Mouse (Mus musculus): ENCODE results near the gene Ctnnd2. TPM values are rescaled to one million over a fixed set of nuclear protein-coding genes. Genes with fewer than 3 reads are reported as not detected.

Ctnnd2 gene
- polyA plus RNA-seq, 1 experiment from 2014 or later: 5.8 TPM

GRCm38 (mm10) chr15:30628524-30628923, 456.1 kb downstream of the Ctnnd2 start:
- no peak overlapping the region for H3K9ac ChIP-seq
- H3K27me3 ChIP-seq: no peaks in the 10 kb centered on the region
- H3K4me2 ChIP-seq (replicated peaks): no peak overlapping the region
- no peak for ATAC-seq (ENCODE audit: insufficient number of reproducible peaks, low FRiP score, low TSS enrichment, low read depth)
- H3K36me3 ChIP-seq: no peaks in the 10 kb centered on the region
- 34% methylated on average over 3 of the region's 3 CpGs for WGBS
- H3K4me1 ChIP-seq: no peaks in the 10 kb centered on the region
- no peak overlapping the region for H3K4me3 ChIP-seq (replicated peaks)
- H3K9me3 ChIP-seq (replicated peaks): no peaks in the 10 kb centered on the region
- no peak overlapping the region for H3K27ac ChIP-seq (replicated peaks)

- H3K4me1 ChIP-seq: no peaks in the 10 kb centered on the region
- WGBS: 82% methylated on average over 7 of the region's 7 CpGs
- no peaks in the 10 kb centered on the region for H3K36me3 ChIP-seq
- no peaks in the 10 kb centered on the region for H3K27me3 ChIP-seq
- no peaks in the 10 kb centered on the region for H3K9me3 ChIP-seq (replicated peaks)
- H3K4me3 ChIP-seq (replicated peaks): no peak overlapping the region
- H3K4me2 ChIP-seq (replicated peaks): no peak overlapping the region
- H3K9ac ChIP-seq: no peak overlapping the region
- no peak overlapping the region for H3K27ac ChIP-seq (replicated peaks)
- ATAC-seq (ENCODE audit: insufficient number of reproducible peaks, low FRiP score, low TSS enrichment, low read depth): no peak
These were observed 459.8 kb downstream of the Ctnnd2 start for GRCm38 (mm10) chr15:30632113-30632735.

- no peak overlapping the region for H3K9ac ChIP-seq
- 59% methylated on average over 2 of the region's 2 CpGs for WGBS
- H3K9me3 ChIP-seq (replicated peaks): no peaks in the 10 kb centered on the region
- ATAC-seq (ENCODE audit: insufficient number of reproducible peaks, low FRiP score, low TSS enrichment, low read depth): no peak
- H3K4me3 ChIP-seq (replicated peaks): no peak overlapping the region
- H3K27me3 ChIP-seq: no peaks in the 10 kb centered on the region
- H3K27ac ChIP-seq (replicated peaks): no peak overlapping the region
- H3K4me2 ChIP-seq (replicated peaks): no peak overlapping the region
- H3K36me3 ChIP-seq: no peaks in the 10 kb centered on the region
- H3K4me1 ChIP-seq: no peaks in the 10 kb centered on the region
These were observed 461.5 kb downstream of the Ctnnd2 start for GRCm38 (mm10) chr15:30633917-30634316.

DNA sequence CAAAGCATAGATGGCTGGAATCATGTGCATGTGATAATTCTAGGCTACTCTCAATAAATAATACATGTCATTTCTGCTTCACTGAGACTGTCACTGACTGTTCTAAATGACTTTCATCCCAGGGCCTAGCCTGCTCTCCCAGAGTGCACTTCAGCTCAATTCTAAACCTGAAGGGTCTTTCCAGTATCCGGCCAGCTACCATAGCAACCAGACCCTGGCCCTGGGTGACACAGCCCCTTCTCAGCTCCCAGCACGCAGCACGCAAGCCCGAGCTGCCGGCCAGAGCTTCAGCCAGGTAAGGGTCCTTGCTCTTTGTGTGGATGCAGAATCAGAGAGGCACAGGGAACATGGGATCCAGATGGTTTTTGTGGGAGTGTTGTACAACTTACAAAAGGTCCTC, 462.1 kb downstream of the Ctnnd2 start:
- H3K27ac ChIP-seq (replicated peaks): no peak overlapping the region

GRCm38 (mm10) chr15:30640651-30641050, 468.3 kb downstream of the Ctnnd2 start:
- Histone ChIP-seq H3K9me3 (replicated peaks) (no peaks in the 10 kb centered on the region), H3K9ac (no peak overlapping the region), H3K27ac (replicated peaks) (no peak overlapping the region), H3K4me1 (no peaks in the 10 kb centered on the region), H3K36me3 (no peaks in the 10 kb centered on the region), H3K4me3 (replicated peaks) (no peak overlapping the region), H3K27me3 (peaks cover 4% of the 10 kb centered on the region), H3K4me2 (replicated peaks) (no peak overlapping the region)
- WGBS: 86% methylated on average over 5 of the region's 5 CpGs
- ATAC-seq (ENCODE audit: insufficient number of reproducible peaks, low FRiP score, low TSS enrichment, low read depth): no peak

More for the DNA sequence above, 462.1 kb downstream of the Ctnnd2 start:
- no peak overlapping the region for H3K9ac ChIP-seq
- H3K4me3 ChIP-seq (replicated peaks): no peak overlapping the region
- H3K36me3 ChIP-seq: no peaks in the 10 kb centered on the region
- H3K27me3 ChIP-seq: no peaks in the 10 kb centered on the region
- WGBS: 44% methylated on average over 5 of the region's 5 CpGs
- no peak overlapping the region for H3K4me2 ChIP-seq (replicated peaks)
- ATAC-seq (ENCODE audit: insufficient number of reproducible peaks, low FRiP score, low TSS enrichment, low read depth): no peak
- no peaks in the 10 kb centered on the region for H3K4me1 ChIP-seq
- no peaks in the 10 kb centered on the region for H3K9me3 ChIP-seq (replicated peaks)

GRCm38 (mm10) chr15:30645688-30646087, 473.3 kb downstream of the Ctnnd2 start:
- H3K27ac ChIP-seq (replicated peaks): no peak overlapping the region
- no peaks in the 10 kb centered on the region for H3K36me3 ChIP-seq
- 41% methylated on average over 1 of the region's 1 CpGs for WGBS
- peaks cover 21% of the 10 kb centered on the region for H3K27me3 ChIP-seq
- no peak for ATAC-seq (ENCODE audit: insufficient number of reproducible peaks, low FRiP score, low TSS enrichment, low read depth)
- H3K9ac ChIP-seq: no peak overlapping the region
- no peak overlapping the region for H3K4me2 ChIP-seq (replicated peaks)
- H3K4me3 ChIP-seq (replicated peaks): no peak overlapping the region
- H3K4me1 ChIP-seq: peaks cover 13% of the 10 kb centered on the region
- no peaks in the 10 kb centered on the region for H3K9me3 ChIP-seq (replicated peaks)

DNA sequence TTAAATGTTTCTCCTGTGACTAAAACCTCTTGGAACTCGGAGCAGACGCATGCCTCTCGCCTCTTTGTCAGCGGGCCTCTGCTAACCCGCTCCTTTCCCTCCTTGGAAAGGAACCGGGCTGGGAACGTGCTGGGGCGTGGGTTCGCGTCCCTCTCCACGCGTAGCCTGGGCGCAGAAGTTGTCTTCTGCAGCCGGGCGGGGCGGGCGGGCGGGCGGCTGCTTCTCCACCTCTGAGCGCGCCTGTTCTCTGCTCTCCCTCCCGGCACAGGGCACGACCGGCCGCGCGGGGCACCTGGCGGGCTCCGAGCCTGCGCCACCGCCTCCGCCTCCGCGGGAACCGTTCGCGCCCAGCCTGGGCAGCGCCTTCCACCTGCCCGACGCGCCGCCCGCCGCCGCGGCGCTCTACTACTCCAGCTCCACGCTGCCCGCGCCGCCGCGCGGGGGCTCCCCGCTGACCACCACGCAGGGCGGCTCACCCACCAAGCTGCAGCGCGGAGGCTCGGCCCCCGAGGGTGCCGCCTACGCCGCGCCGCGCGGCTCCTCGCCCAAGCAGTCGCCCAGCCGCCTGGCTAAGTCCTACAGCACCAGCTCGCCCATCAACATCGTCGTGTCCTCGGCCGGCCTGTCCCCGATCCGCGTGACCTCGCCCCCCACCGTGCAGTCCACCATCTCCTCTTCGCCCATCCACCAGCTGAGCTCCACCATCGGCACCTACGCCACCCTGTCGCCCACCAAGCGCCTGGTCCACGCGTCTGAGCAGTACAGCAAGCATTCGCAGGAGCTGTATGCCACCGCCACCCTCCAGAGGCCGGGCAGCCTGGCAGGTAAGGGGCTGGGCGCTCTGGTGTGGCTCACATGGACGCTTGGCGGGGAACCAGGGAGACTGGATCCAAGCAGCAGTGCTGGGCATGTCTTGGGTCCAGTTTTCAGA, 474.4 kb downstream of the Ctnnd2 start:
- Histone ChIP-seq H3K36me3 (no peaks in the 10 kb centered on the region), H3K9me3 (replicated peaks) (no peaks in the 10 kb centered on the region), H3K4me3 (replicated peaks) (peak overlapping the region; percentile 53), H3K4me2 (replicated peaks) (peak overlapping the region; percentile 98), H3K27ac (replicated peaks) (no peak overlapping the region), H3K4me1 (peaks cover 13% of the 10 kb centered on the region), H3K9ac (peak overlapping the region; percentile 39), H3K27me3 (peaks cover 21% of the 10 kb centered on the region)
- WGBS: 1% methylated on average over 71 of the region's 94 CpGs
- ATAC-seq (ENCODE audit: insufficient number of reproducible peaks, low FRiP score, low TSS enrichment, low read depth): 0 out of 2 replicates have a peak, but pooled peaks have one; percentile 58

- Histone ChIP-seq H3K36me3 (no peaks in the 10 kb centered on the region), H3K4me3 (replicated peaks) (peak overlapping the region; percentile 53), H3K4me2 (replicated peaks) (no peak overlapping the region), H3K27me3 (peaks cover 21% of the 10 kb centered on the region), H3K9me3 (replicated peaks) (no peaks in the 10 kb centered on the region), H3K27ac (replicated peaks) (no peak overlapping the region), H3K9ac (no peak overlapping the region), H3K4me1 (peaks cover 13% of the 10 kb centered on the region)
- WGBS: 37% methylated on average over 7 of the region's 7 CpGs
- no peak for ATAC-seq (ENCODE audit: insufficient number of reproducible peaks, low FRiP score, low TSS enrichment, low read depth)
These were observed 475.4 kb downstream of the Ctnnd2 start for GRCm38 (mm10) chr15:30647679-30648311.

DNA sequence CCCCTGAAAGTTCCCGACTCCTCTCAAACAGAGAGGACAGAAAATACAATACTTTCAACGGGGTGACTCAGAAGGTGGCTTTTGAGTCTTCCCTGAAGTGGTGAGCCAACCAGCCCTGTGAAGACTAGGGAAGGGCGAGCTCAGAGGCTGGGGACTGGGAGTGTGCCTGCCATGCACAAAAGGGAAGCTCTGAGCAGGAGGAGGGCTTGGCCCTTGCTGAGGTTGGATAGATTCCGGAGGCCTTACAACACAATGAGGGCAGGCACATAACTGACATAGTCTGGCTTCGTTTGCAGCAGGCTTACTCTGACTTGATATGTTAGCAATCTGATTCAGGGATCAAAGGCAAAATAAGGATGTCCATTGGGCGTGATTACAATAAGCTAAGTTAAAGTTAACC, 477.6 kb downstream of the Ctnnd2 start:
- H3K4me3 ChIP-seq (replicated peaks): no peak overlapping the region
- no peak for ATAC-seq (ENCODE audit: insufficient number of reproducible peaks, low FRiP score, low TSS enrichment, low read depth)
- no peaks in the 10 kb centered on the region for H3K36me3 ChIP-seq
- H3K4me2 ChIP-seq (replicated peaks): no peak overlapping the region
- H3K27me3 ChIP-seq: peaks cover 21% of the 10 kb centered on the region
- no peaks in the 10 kb centered on the region for H3K9me3 ChIP-seq (replicated peaks)
- no peak overlapping the region for H3K9ac ChIP-seq
- WGBS: 65% methylated on average over 6 of the region's 6 CpGs
- H3K27ac ChIP-seq (replicated peaks): no peak overlapping the region
- H3K4me1 ChIP-seq: peaks cover 13% of the 10 kb centered on the region

GRCm38 (mm10) chr15:30655433-30655832, 483.0 kb downstream of the Ctnnd2 start:
- Histone ChIP-seq H3K4me2 (replicated peaks) (no peak overlapping the region), H3K27me3 (no peaks in the 10 kb centered on the region), H3K9me3 (replicated peaks) (no peaks in the 10 kb centered on the region), H3K4me1 (no peaks in the 10 kb centered on the region), H3K36me3 (no peaks in the 10 kb centered on the region), H3K9ac (no peak overlapping the region), H3K4me3 (replicated peaks) (no peak overlapping the region), H3K27ac (replicated peaks) (peak overlapping the region; percentile 28; the same call in 1 of the 2 replicates)
- no peak for ATAC-seq (ENCODE audit: insufficient number of reproducible peaks, low FRiP score, low TSS enrichment, low read depth)
- 62% methylated on average over 9 of the region's 9 CpGs for WGBS

GRCm38 (mm10) chr15:30657588-30657987, 485.2 kb downstream of the Ctnnd2 start:
- Histone ChIP-seq H3K27me3 (no peaks in the 10 kb centered on the region), H3K4me1 (no peaks in the 10 kb centered on the region), H3K4me2 (replicated peaks) (no peak overlapping the region), H3K36me3 (no peaks in the 10 kb centered on the region), H3K9ac (no peak overlapping the region), H3K4me3 (replicated peaks) (no peak overlapping the region), H3K9me3 (replicated peaks) (no peaks in the 10 kb centered on the region), H3K27ac (replicated peaks) (no peak overlapping the region)
- 69% methylated on average over 3 of the region's 3 CpGs for WGBS
- no peak for ATAC-seq (ENCODE audit: insufficient number of reproducible peaks, low FRiP score, low TSS enrichment, low read depth)
